Mouse (Mus musculus): ENCODE data around the gene Znrd1as.

Znrd1as gene

GRCm38 (mm10) chr17:36995448-36995847 lies 37.1 kb downstream of the Znrd1as start:
- DNase-seq (ENCODE audit: low spot score in 2 of 2) = no peak

- peak; percentile 37 to 78 for DNase-seq (ENCODE audit: low spot score in 2 of 2)
Measured at GRCm38 (mm10) chr17:36997033-36997735, 38.8 kb downstream of the Znrd1as start.

GRCm38 (mm10) chr17:36998477-36998876 lies 40.1 kb downstream of the Znrd1as start:
- no peak for DNase-seq (ENCODE audit: low spot score in 2 of 2)

GRCm38 (mm10) chr17:37000863-37001262 lies 42.5 kb downstream of the Znrd1as start, which contains the start of gene Zfp57:
Gene Zfp57 (plus strand): TSS chr17:37001163.
- DNase-seq (ENCODE audit: low spot score in 2 of 2) = no peak

GRCm38 (mm10) chr17:37002364-37003330 lies 44.3 kb downstream of the Znrd1as start:
- no peak for DNase-seq (ENCODE audit: low spot score in 2 of 2)

- DNase-seq (ENCODE audit: low spot score in 2 of 2) = no peak
Measured at GRCm38 (mm10) chr17:37003366-37003765, 45.0 kb downstream of the Znrd1as start.

GRCm38 (mm10) chr17:37008161-37008560 lies 49.8 kb downstream of the Znrd1as start:
- no peak for DNase-seq (ENCODE audit: low spot score in 2 of 2)

- DNase-seq (ENCODE audit: low spot score in 2 of 2) = no peak
Measured at GRCm38 (mm10) chr17:37009460-37010042, 51.2 kb downstream of the Znrd1as start.

GRCm38 (mm10) chr17:37011719-37012118 lies 53.3 kb downstream of the Znrd1as start:
- no peak for DNase-seq (ENCODE audit: low spot score in 2 of 2)

- no peak for DNase-seq (ENCODE audit: low spot score in 2 of 2)
Measured at GRCm38 (mm10) chr17:37012141-37012540, 53.7 kb downstream of the Znrd1as start.

Data from spleen, postnatal 10 days (tissue).